Mouse (Mus musculus) adrenal gland, postnatal 4 days (tissue): Measurements from ENCODE around the gene Cd55b. TPM values are rescaled to one million over a fixed set of nuclear protein-coding genes. Genes with fewer than 3 reads are reported as not detected.

ENCODE experiments used
- DNase-seq, 2 experiments: peaks; one replicate each; pipeline ENCODE4 v3.0.0; 2021 to 2022; ENCODE audit warnings: low spot score in 2 of 2, mixed read lengths in 2 of 2
- total RNA-seq, 2 experiments: library from RNA; stranded (reverse); gene quantifications; 2 replicates each; pipeline ENCODE4 v1.2.3; 2021

The Cd55b gene
- total RNA-seq, 2 experiments from 2014 or later = not detected

GRCm38 (mm10) chr1:130342429-130342828 lies 80.4 kb downstream of the Cd55b start:
- no peak for DNase-seq

Other genes with a start within 250 kb of the Cd55b start
- gene Cd55, start 39.7 kb upstream of the Cd55b start, total RNA-seq = 10 to 100 TPM; 13.6 to 16.8 TPM
- not detected for gene Zp3r, start 206.6 kb upstream of the Cd55b start, total RNA-seq
- gene C4bp, start 238.6 kb upstream of the Cd55b start, total RNA-seq = 1 to 10 TPM in 1 of 2 experiments, under 1 TPM in 1; 0.50 to 4.1 TPM